Mouse (Mus musculus) adrenal gland, adult 8-10 months (tissue): ENCODE measurements around the gene Adamtsl4. TPM values are rescaled to one million over a fixed set of nuclear protein-coding genes. Genes with fewer than 3 reads are reported as not detected.
"Not testable (repeated sequence)": the region's sequence is repeated elsewhere in the genome, so short reads cannot be mapped to it uniquely, and the experiment has no call there.

ENCODE experiments used
- DNase-seq: peaks from one replicate; pipeline ENCODE4 v3.0.0; 2022
- total RNA-seq, 4 experiments: library from RNA; stranded (reverse); gene quantifications; 2 replicates each; pipeline ENCODE4 v1.2.4; 2022

Adamtsl4 gene
- total RNA-seq, 4 experiments from 2014 or later, result 4.3 to 10.2 (median 6.4) TPM

DNA sequence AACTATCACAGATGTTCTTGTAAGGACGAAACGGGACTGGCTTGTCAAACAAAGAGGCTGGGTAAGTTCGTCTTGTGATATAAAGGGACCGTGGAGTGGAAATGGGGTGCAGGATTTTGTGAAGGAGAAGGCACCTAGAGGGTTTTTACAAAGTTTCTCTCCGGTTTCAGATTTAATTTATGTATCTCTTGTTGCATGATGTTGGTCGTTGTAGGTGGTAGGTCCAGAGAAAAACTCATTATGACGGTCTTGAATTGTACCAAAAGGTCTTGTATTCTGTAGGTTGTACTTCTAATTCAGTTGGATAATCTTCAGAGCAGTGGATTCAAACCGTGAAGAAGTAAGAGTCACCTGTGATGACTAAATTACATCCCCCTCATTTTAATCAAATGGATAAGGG is 27.8 kb downstream of the Adamtsl4 start:
- no peak for DNase-seq

DNA sequence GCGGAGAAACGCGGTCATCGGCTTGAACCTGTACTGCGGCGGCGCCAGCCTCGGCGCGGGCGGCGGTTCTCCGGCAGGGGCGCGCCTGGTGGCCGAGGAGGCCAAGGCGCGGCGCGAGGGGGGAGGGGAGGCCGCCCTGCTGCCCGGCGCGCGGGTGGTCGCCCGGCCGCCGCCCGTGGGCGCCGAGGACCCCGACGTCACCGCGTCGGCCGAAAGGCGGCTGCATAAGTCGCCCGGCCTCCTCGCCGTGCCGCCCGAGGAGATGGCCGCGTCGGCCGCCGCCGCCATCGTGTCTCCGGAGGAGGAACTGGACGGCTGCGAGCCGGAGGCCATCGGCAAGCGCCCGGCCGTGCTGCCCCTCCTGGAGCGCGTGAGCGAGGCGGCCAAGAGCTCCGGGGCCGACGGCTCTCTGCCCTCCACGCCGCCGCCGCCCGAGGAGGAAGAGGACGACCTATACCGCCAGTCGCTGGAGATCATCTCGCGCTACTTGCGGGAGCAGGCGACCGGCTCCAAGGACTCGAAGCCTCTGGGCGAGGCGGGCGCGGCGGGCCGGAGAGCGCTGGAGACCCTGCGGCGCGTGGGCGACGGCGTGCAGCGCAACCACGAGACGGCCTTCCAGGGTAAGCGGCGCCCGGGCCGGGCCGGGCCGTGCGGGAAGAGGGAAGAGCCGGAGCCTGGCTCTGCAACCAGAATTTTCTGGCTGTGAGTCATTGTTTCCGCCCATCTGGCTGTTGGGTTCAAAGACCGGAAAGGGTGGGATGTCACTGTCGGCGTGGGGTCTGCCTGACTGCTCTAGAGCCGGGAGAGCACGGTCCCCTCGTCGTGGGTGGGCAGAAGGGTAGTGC is 28.6 kb downstream of the Adamtsl4 start:
- DNase-seq, result peak; percentile 74

GRCm38 (mm10) chr3:95658236-95658867 is 29.4 kb downstream of the Adamtsl4 start, which contains the start of gene Mcl1:
Mcl1 (plus strand) TSS chr3:95658788.
- peak; percentile 93 for DNase-seq

DNA sequence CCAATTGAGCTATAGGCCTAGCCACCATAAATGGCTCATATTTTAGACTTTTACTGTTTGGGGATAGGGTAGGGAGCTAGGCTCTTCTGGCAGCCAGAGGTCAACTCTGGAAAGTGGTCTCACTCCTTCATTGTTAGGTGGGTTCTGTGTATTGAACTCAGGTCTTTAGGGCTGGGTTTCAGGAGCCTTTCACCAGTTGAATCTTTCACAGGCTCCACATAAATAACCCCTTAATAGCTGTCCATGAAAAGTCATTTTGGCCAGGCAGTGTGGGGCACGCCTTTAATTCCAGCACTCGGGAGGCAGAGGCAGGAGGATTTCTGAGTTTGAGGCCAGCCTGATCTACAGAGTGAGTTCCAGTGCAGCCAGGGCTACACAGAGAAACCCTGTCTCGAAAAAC is 30.0 kb downstream of the Adamtsl4 start:
- no peak for DNase-seq

GRCm38 (mm10) chr3:95657108-95657507 is 30.6 kb downstream of the Adamtsl4 start:
- no peak for DNase-seq

DNA sequence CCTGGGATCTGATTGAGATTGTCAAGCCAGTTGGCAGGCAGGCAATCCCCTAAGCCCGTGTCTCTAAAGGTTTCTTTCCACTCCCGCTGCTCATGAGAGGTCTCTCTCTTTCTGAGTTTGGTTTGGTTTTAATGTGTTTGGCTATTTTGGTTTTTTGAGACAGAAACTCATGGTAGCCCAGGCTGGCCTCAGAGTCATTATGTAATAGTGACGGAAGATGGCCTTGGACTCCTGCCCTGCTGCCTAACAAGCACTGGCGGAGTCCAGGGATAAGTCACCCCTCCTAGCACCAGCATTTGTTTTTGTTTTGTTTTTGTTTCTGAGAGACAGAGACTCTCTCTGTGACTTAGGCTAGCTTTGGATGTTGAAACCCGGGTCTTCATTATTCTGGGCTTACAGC is 32.3 kb downstream of the Adamtsl4 start:
- no peak for DNase-seq

DNA sequence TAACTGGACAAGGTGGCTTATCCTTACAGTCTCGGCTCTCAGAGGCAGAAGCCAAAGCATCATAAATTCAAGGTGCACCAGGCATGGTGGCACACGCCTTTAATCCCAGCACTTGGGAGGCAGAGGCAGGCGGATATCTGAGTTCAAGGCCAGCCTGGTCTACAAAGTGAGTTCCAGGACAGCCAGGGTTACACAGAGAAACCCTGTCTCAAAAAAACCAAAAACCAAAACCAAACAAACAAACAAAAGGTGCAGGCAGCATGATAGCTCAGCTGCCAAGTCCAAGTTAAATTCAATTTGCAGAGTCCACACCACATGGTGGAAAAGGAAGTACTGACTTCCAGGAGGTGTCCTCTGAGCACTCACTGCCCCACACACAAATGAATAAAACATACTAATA is 33.3 kb downstream of the Adamtsl4 start:
- DNase-seq, result not testable (repeated sequence)

- no peak for DNase-seq
Observed at GRCm38 (mm10) chr3:95653473-95654034, 34.2 kb downstream of the Adamtsl4 start.

GRCm38 (mm10) chr3:95652871-95653270 is 34.8 kb downstream of the Adamtsl4 start:
- DNase-seq, result no peak

DNA sequence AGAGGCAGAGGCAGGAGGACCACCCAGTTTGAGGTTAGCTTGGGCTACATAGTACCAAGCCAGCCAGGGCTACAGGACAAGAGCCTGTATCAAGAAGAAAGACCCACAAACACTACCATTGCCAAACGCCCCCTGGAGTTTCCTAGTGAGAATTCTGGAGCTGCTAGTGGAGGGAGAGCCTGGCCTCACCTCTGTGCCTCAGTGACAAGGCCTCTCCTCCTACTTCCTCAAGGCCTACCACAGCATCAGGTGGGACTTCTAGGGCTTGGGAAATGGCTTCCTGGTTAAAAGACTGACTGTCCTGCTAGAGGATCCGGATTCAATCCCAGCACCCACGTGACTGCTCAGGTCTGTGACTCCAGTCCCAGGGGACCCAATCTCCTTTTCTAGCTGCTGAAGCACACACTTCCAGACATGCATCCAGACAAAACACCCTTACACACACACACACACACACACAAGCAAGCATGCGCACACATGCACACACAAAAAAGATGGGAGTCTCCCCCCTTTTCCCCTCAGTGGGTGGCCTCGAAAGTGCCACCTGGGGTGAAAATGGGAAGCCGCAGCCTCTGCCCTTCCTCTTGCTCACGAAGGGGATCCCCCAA is 35.4 kb downstream of the Adamtsl4 start:
- DNase-seq, result no peak

GRCm38 (mm10) chr3:95651391-95652203 is 36.1 kb downstream of the Adamtsl4 start:
- DNase-seq, result no peak

- no peak for DNase-seq
Observed at GRCm38 (mm10) chr3:95651033-95651373, 36.7 kb downstream of the Adamtsl4 start.

- no peak for DNase-seq
Observed at GRCm38 (mm10) chr3:95650276-95651032, 37.3 kb downstream of the Adamtsl4 start.

GRCm38 (mm10) chr3:95648016-95648415 is 39.7 kb downstream of the Adamtsl4 start:
- DNase-seq, result no peak

- no peak for DNase-seq
Observed at GRCm38 (mm10) chr3:95645313-95646235, 42.1 kb downstream of the Adamtsl4 start.

DNA sequence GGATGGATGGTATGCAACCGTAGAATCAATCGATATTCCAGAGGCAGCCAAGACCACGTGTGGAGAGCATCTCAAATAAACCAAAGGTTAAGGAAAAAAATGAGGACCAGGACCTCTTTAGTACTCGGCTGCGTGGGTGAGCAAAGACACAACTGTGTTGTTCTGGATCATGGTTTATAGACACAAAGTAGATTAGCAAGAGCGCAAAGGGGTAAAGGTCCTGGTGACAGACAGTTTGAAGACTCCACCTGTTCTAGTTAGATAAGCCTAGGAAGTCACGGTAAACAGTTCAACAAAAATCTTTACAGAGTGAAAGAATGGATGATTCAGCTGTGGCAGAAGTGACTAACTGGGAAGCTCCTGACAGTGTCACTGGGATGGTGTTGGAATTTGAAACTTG is 44.6 kb downstream of the Adamtsl4 start:
- DNase-seq, result no peak

GRCm38 (mm10) chr3:95639694-95640093 is 48.0 kb downstream of the Adamtsl4 start:
- no peak for DNase-seq

DNA sequence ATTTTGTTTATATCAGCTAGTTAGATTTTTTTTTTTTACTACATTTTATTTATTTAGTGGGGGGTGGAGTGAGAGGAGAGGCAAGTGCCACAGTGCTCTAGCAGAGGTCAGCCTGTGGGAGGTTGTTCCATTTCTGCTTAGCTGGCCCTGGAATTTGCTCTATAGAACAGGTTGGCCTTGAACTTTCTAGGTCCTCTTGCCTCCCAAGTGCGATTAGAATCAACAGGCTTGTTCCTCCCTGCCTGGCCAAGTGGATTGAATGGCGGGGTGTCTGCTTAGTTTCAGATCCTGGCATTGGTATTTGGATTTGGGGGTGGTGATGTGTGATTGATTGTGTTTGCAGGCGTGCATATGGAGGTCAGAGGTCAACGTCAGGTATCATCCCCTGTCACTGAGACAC is 51.6 kb downstream of the Adamtsl4 start:
- DNase-seq, result no peak

DNA sequence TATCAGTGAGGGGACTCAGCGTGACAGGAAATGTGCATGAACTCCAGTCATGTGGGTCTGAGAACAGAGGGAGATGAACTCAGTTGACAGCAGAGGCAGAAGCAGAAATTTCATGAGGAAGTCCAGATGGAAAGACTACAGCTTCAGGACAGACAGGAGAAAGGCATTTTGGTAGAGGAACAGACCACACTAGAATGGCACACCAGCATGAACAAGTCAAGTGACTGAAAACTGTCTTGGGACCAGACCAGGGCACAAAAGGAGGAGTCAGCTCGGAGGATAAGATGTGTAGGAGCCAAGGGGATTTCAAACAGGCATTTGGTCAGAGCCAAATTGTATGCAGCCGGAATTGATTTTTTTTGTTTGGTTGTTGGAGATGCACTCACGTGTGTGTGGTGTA is 52.1 kb downstream of the Adamtsl4 start:
- no peak for DNase-seq
